Mouse (Mus musculus) brain, embryonic 14.5 days (tissue): Measurements from ENCODE around the gene Ang2.
"Not testable (repeated sequence)": the region's sequence is repeated elsewhere in the genome, so short reads cannot be mapped to it uniquely, and the experiment has no call there.

Source experiments
- CTCF ChIP-seq: fragments of 200-500 bp; IDR thresholded peaks from 2 replicates; pipeline ENCODE4 v1.5.1; 2012; ENCODE audit warnings: inconsistent platforms, mild to moderate bottlenecking, moderate library complexity, borderline replicate concordance; ENCODE audit not compliant: insufficient read depth, insufficient read length; ENCODE audit errors: extremely low read depth
- POLR2A ChIP-seq: fragments of 200-500 bp; IDR thresholded peaks from 2 replicates; pipeline ENCODE4 v1.6.1; 2012; ENCODE audit warnings: mild to moderate bottlenecking, inconsistent platforms, borderline replicate concordance; ENCODE audit not compliant: poor library complexity, insufficient read depth, insufficient read length, severe bottlenecking; ENCODE audit errors: extremely low read depth

DNA sequence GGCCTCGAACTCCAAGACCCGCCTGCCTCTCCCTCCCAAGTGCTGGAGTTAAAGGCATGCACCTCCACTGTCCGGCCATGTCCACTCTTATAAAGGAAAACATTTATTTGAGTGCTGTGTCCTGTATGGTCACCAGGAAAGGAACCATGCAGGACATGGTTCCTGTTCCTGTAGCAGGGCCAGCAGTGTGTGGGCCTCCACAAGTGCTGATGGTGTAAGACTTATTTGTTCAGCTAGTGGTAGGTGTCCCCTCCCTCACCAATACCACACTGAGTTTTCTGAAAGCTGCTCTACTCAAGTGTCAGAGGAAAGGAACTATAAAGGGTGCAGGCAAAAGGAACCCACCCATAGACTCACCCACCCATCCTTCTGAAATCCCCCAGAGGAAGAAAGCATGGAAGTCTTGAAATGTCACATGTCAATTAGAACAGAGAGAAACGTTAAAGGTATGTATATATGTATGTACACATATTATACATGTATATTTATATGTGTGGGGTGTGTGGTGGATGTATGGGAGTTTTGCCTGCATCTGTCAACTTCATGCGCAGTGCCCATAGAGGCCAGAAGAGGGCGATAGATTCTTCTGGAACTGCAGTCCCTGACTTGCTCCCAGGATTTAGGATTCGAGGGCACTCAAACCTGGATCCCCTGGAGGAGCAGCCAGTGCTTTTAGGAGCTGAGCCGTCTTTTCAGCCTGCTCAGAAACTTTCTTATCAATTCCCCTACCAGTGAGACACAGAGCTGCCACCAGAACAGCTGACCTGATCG is 26.7 kb downstream of the Ang2 start:
- TF ChIP-seq CTCF, result peak; percentile 68; the same call in 1 of the 2 replicates
- not testable (repeated sequence) for TF ChIP-seq POLR2A
